Mouse (Mus musculus) kidney, adult 9 months (tissue): ENCODE results near the gene Mob2.

Source experiments
- DNase-seq: peaks from one replicate; pipeline ENCODE4 v3.0.0; 2022

Mob2 gene

GRCm38 (mm10) chr7:142079365-142079764 is 18.5 kb upstream of the Mob2 start:
- no peak for DNase-seq

GRCm38 (mm10) chr7:142077138-142077537 is 16.3 kb upstream of the Mob2 start:
- no peak for DNase-seq

GRCm38 (mm10) chr7:142074146-142074886 is 13.5 kb upstream of the Mob2 start:
- no peak for DNase-seq

- no peak for DNase-seq
Observed at GRCm38 (mm10) chr7:142071717-142072116, 10.9 kb upstream of the Mob2 start.

GRCm38 (mm10) chr7:142071212-142071578 is 10.3 kb upstream of the Mob2 start:
- no peak for DNase-seq

- DNase-seq = peak; percentile 77
Observed at GRCm38 (mm10) chr7:142070458-142071211, 9.8 kb upstream of the Mob2 start.

- no peak for DNase-seq
Observed at GRCm38 (mm10) chr7:142068429-142068828, 7.6 kb upstream of the Mob2 start.

GRCm38 (mm10) chr7:142060185-142060930 is 507 bp downstream of the Mob2 start:
- DNase-seq = peak; percentile 27

GRCm38 (mm10) chr7:142059024-142059423 is 1.8 kb downstream of the Mob2 start:
- DNase-seq = no peak

- no peak for DNase-seq
Observed at GRCm38 (mm10) chr7:142057121-142057520, 3.7 kb downstream of the Mob2 start.

- no peak for DNase-seq
Observed at GRCm38 (mm10) chr7:142056601-142057061, 4.2 kb downstream of the Mob2 start.

- DNase-seq = no peak
Observed at GRCm38 (mm10) chr7:142055431-142055830, 5.4 kb downstream of the Mob2 start.

GRCm38 (mm10) chr7:142050536-142050935 is 10.3 kb downstream of the Mob2 start:
- DNase-seq = no peak

- no peak for DNase-seq
Observed at GRCm38 (mm10) chr7:142045932-142046331, 14.9 kb downstream of the Mob2 start.

GRCm38 (mm10) chr7:142045344-142045743 is 15.5 kb downstream of the Mob2 start:
- DNase-seq = no peak

GRCm38 (mm10) chr7:142040756-142041155 is 20.1 kb downstream of the Mob2 start:
- DNase-seq = peak; percentile 34

GRCm38 (mm10) chr7:142037553-142038170 is 23.2 kb downstream of the Mob2 start:
- DNase-seq = peak; percentile 68

GRCm38 (mm10) chr7:142035048-142035811 is 25.6 kb downstream of the Mob2 start:
- peak; percentile 29 for DNase-seq

GRCm38 (mm10) chr7:142034198-142034597 is 26.7 kb downstream of the Mob2 start:
- peak; percentile 50 for DNase-seq

- DNase-seq = no peak
Observed at GRCm38 (mm10) chr7:142030073-142030472, 30.8 kb downstream of the Mob2 start.

- no peak for DNase-seq
Observed at GRCm38 (mm10) chr7:142025926-142026325, 34.9 kb downstream of the Mob2 start.

- no peak for DNase-seq
Observed at GRCm38 (mm10) chr7:142025196-142025595, 35.7 kb downstream of the Mob2 start.
